Mouse (Mus musculus): ENCODE measurements around the gene Plpp1. TPM values are rescaled to one million over a fixed set of nuclear protein-coding genes. Genes with fewer than 3 reads are reported as not detected.

The Plpp1 gene
- polyA plus RNA-seq, 1 experiment = 102 TPM

GRCm38 (mm10) chr13:112803661-112804060, 3.1 kb downstream of the Plpp1 start:
- H3K36me3 ChIP-seq (ENCODE audit: control insufficient read depth, insufficient read depth, low read length) = peaks cover 16% of the 10 kb centered on the region
- whole genome bisulfite sequencing = 85% methylated on average over 4 of the region's 4 CpGs
- no peaks in the 10 kb centered on the region for H3K27me3 ChIP-seq (ENCODE audit: control insufficient read depth, insufficient read depth, low read length)
- peaks cover 15% of the 10 kb centered on the region; the same call in 1 of the 2 replicates for H3K4me1 ChIP-seq (ENCODE audit: control insufficient read depth, insufficient read depth, insufficient read length, low read length)
- no peak overlapping the region for H3K4me3 ChIP-seq (ENCODE audit: low read depth, low read length)
- 0 out of 2 replicates have a peak overlapping the region, but pooled peaks have one; percentile 31 for H3K27ac ChIP-seq (ENCODE audit: insufficient read depth, low read depth, low read length)
- TF ChIP-seq CTCF (IDR thresholded peaks at IDR 0.05; ENCODE audit: extremely low read depth, insufficient read length, insufficient replicate concordance, low read depth, low read length) = no peak
- no peak for TF ChIP-seq POLR2A (IDR thresholded peaks at IDR 0.05; ENCODE audit: low read depth, low read length)

GRCm38 (mm10) chr13:112805529-112805928, 4.9 kb downstream of the Plpp1 start:
- Histone ChIP-seq H3K4me3 (ENCODE audit: low read depth, low read length) (no peak overlapping the region), H3K36me3 (ENCODE audit: control insufficient read depth, insufficient read depth, low read length) (peaks cover 16% of the 10 kb centered on the region), H3K27me3 (ENCODE audit: control insufficient read depth, insufficient read depth, low read length) (no peaks in the 10 kb centered on the region), H3K4me1 (ENCODE audit: control insufficient read depth, insufficient read depth, insufficient read length, low read length) (peaks cover 16% of the 10 kb centered on the region; the same call in 1 of the 2 replicates), H3K27ac (ENCODE audit: insufficient read depth, low read depth, low read length) (peak overlapping the region; percentile 92)
- TF ChIP-seq CTCF (IDR thresholded peaks at IDR 0.05; ENCODE audit: extremely low read depth, insufficient read length, insufficient replicate concordance, low read depth, low read length) (no peak), POLR2A (IDR thresholded peaks at IDR 0.05; ENCODE audit: low read depth, low read length) (no peak)
- WGBS = 60% methylated on average over 3 of the region's 3 CpGs

- Histone ChIP-seq H3K4me1 (ENCODE audit: control insufficient read depth, insufficient read depth, insufficient read length, low read length) (peaks cover 19% of the 10 kb centered on the region; the same call in 1 of the 2 replicates), H3K36me3 (ENCODE audit: control insufficient read depth, insufficient read depth, low read length) (peaks cover 21% of the 10 kb centered on the region), H3K4me3 (ENCODE audit: low read depth, low read length) (no peak overlapping the region), H3K27me3 (ENCODE audit: control insufficient read depth, insufficient read depth, low read length) (no peaks in the 10 kb centered on the region), H3K27ac (ENCODE audit: insufficient read depth, low read depth, low read length) (peak overlapping the region; percentile 48)
- no peak for TF ChIP-seq CTCF (IDR thresholded peaks at IDR 0.05; ENCODE audit: extremely low read depth, insufficient read length, insufficient replicate concordance, low read depth, low read length)
- TF ChIP-seq POLR2A (IDR thresholded peaks at IDR 0.05; ENCODE audit: low read depth, low read length) = no peak
- 34% methylated on average over 10 of the region's 10 CpGs for WGBS
Measured at GRCm38 (mm10) chr13:112807936-112808667, 7.5 kb downstream of the Plpp1 start.

- WGBS = 62% methylated on average over 7 of the region's 7 CpGs
- H3K4me1 ChIP-seq (ENCODE audit: control insufficient read depth, insufficient read depth, insufficient read length, low read length) = peaks cover 19% of the 10 kb centered on the region; the same call in 1 of the 2 replicates
- no peak overlapping the region for H3K4me3 ChIP-seq (ENCODE audit: low read depth, low read length)
- H3K27ac ChIP-seq (ENCODE audit: insufficient read depth, low read depth, low read length) = no peak overlapping the region
- H3K27me3 ChIP-seq (ENCODE audit: control insufficient read depth, insufficient read depth, low read length) = no peaks in the 10 kb centered on the region
- peaks cover 21% of the 10 kb centered on the region for H3K36me3 ChIP-seq (ENCODE audit: control insufficient read depth, insufficient read depth, low read length)
- no peak for TF ChIP-seq CTCF (IDR thresholded peaks at IDR 0.05; ENCODE audit: extremely low read depth, insufficient read length, insufficient replicate concordance, low read depth, low read length)
- TF ChIP-seq POLR2A (IDR thresholded peaks at IDR 0.05; ENCODE audit: low read depth, low read length) = no peak
Measured at GRCm38 (mm10) chr13:112809504-112810247, 9.1 kb downstream of the Plpp1 start.

GRCm38 (mm10) chr13:112810248-112810645, 9.7 kb downstream of the Plpp1 start:
- TF ChIP-seq CTCF (IDR thresholded peaks at IDR 0.05; ENCODE audit: extremely low read depth, insufficient read length, insufficient replicate concordance, low read depth, low read length) = no peak
- TF ChIP-seq POLR2A (IDR thresholded peaks at IDR 0.05; ENCODE audit: low read depth, low read length) = no peak
- Histone ChIP-seq H3K4me1 (ENCODE audit: control insufficient read depth, insufficient read depth, insufficient read length, low read length) (peaks cover 19% of the 10 kb centered on the region; the same call in 1 of the 2 replicates), H3K36me3 (ENCODE audit: control insufficient read depth, insufficient read depth, low read length) (peaks cover 21% of the 10 kb centered on the region), H3K27ac (ENCODE audit: insufficient read depth, low read depth, low read length) (no peak overlapping the region), H3K4me3 (ENCODE audit: low read depth, low read length) (no peak overlapping the region), H3K27me3 (ENCODE audit: control insufficient read depth, insufficient read depth, low read length) (no peaks in the 10 kb centered on the region)
- 74% methylated on average over 4 of the region's 4 CpGs for WGBS

GRCm38 (mm10) chr13:112810751-112811150, 10.2 kb downstream of the Plpp1 start:
- WGBS = 81% methylated on average over 9 of the region's 9 CpGs
- Histone ChIP-seq H3K4me3 (ENCODE audit: low read depth, low read length) (no peak overlapping the region), H3K27me3 (ENCODE audit: control insufficient read depth, insufficient read depth, low read length) (no peaks in the 10 kb centered on the region), H3K27ac (ENCODE audit: insufficient read depth, low read depth, low read length) (no peak overlapping the region), H3K36me3 (ENCODE audit: control insufficient read depth, insufficient read depth, low read length) (peaks cover 20% of the 10 kb centered on the region), H3K4me1 (ENCODE audit: control insufficient read depth, insufficient read depth, insufficient read length, low read length) (peaks cover 18% of the 10 kb centered on the region; the same call in 1 of the 2 replicates)
- TF ChIP-seq CTCF (IDR thresholded peaks at IDR 0.05; ENCODE audit: extremely low read depth, insufficient read length, insufficient replicate concordance, low read depth, low read length) = no peak
- no peak for TF ChIP-seq POLR2A (IDR thresholded peaks at IDR 0.05; ENCODE audit: low read depth, low read length)

All from small intestine, adult 2 months (tissue).